Mouse (Mus musculus) neural tube, embryonic 12.5 days (tissue): ENCODE results near the gene Zfp536. TPM values are rescaled to one million over a fixed set of nuclear protein-coding genes. Genes with fewer than 3 reads are reported as not detected.

Experiments
- ATAC-seq: fragments of 200-750 bp; cut with Nextera tagmentation; 2 replicates; pipeline ENCODE4 v1.8.0; 2017; ENCODE audit warnings: low read depth, mild to moderate bottlenecking, moderate TSS enrichment, moderate library complexity; ENCODE audit not compliant: low FRiP score
- H3K27ac ChIP-seq: fragments of 300-500 bp; sonication (generic); 2 replicates; pipeline ENCODE4 v1.5.1; 2016
- H3K27me3 ChIP-seq: fragments of 300-500 bp; sonication (generic); replicated peaks from 2 replicates; pipeline ENCODE4 v1.6.1; 2016; ENCODE audit warnings: mild to moderate bottlenecking
- H3K36me3 ChIP-seq: fragments of 300-500 bp; sonication (generic); 2 replicates; pipeline ENCODE4 v1.6.1; 2016; ENCODE audit warnings: mild to moderate bottlenecking
- H3K4me1 ChIP-seq: fragments of 300-500 bp; sonication (generic); 2 replicates; pipeline ENCODE4 v1.6.1; 2016
- H3K4me2 ChIP-seq: fragments of 300-500 bp; sonication (generic); replicated peaks from 2 replicates; pipeline ENCODE4 v1.6.1; 2016; ENCODE audit warnings: mild to moderate bottlenecking
- H3K4me3 ChIP-seq: fragments of 300-500 bp; sonication (generic); 2 replicates; pipeline ENCODE4 v1.5.1; 2016
- H3K9ac ChIP-seq: fragments of 300-500 bp; sonication (generic); 2 replicates; pipeline ENCODE4 v1.6.1; 2016; ENCODE audit warnings: mild to moderate bottlenecking
- H3K9me3 ChIP-seq: fragments of 300-500 bp; sonication (generic); 2 replicates; pipeline ENCODE4 v1.6.1; 2016; ENCODE audit warnings: mild to moderate bottlenecking
- WGBS: fragments of 180-500 bp; shearing (Covaris S2); methylation state at CpG from one replicate; pipeline ENCODE4 v1.1.7; 2016; 5-methylcytosine and 5-hydroxymethylcytosine counted together
- polyA plus RNA-seq: library from polyadenylated mRNA; unstranded; fragments of >200 nt; fragmentation: Nextera tagmentation; extraction: Ambion mirVana; gene quantifications from 2 replicates; pipeline ENCODE4 v1.2.1, GENCODE M21; 2016

The Zfp536 gene
- polyA plus RNA-seq, 1 experiment from 2014 or later, result 46.9 TPM

GRCm38 (mm10) chr7:37743350-37743749 lies 30.1 kb downstream of the Zfp536 start:
- Histone ChIP-seq H3K4me3 (no peak overlapping the region), H3K27ac (no peak overlapping the region), H3K27me3 (no peaks in the 10 kb centered on the region), H3K4me1 (peaks cover 31% of the 10 kb centered on the region), H3K36me3 (no peaks in the 10 kb centered on the region), H3K9ac (no peak overlapping the region), H3K9me3 (no peaks in the 10 kb centered on the region), H3K4me2 (no peak overlapping the region)
- no peak for ATAC-seq
- WGBS, result 80% methylated on average over 8 of the region's 8 CpGs

GRCm38 (mm10) chr7:37737191-37737590 lies 36.2 kb downstream of the Zfp536 start:
- WGBS, result 48% methylated on average over 8 of the region's 8 CpGs
- no peak overlapping the region for H3K9ac ChIP-seq
- no peaks in the 10 kb centered on the region for H3K27me3 ChIP-seq
- no peak for ATAC-seq
- H3K4me2 ChIP-seq, result no peak overlapping the region
- no peak overlapping the region for H3K27ac ChIP-seq
- H3K4me3 ChIP-seq, result no peak overlapping the region
- peaks cover 39% of the 10 kb centered on the region for H3K4me1 ChIP-seq
- no peaks in the 10 kb centered on the region for H3K36me3 ChIP-seq
- H3K9me3 ChIP-seq, result no peaks in the 10 kb centered on the region

- Histone ChIP-seq H3K9me3 (no peaks in the 10 kb centered on the region), H3K9ac (no peak overlapping the region), H3K4me3 (no peak overlapping the region), H3K36me3 (no peaks in the 10 kb centered on the region), H3K4me1 (peaks cover 36% of the 10 kb centered on the region), H3K27ac (no peak overlapping the region), H3K27me3 (no peaks in the 10 kb centered on the region), H3K4me2 (no peak overlapping the region)
- WGBS, result 18% methylated on average over 4 of the region's 4 CpGs
- no peak for ATAC-seq
Observed at GRCm38 (mm10) chr7:37736413-37736720, 37.1 kb downstream of the Zfp536 start.

- no peaks in the 10 kb centered on the region for H3K9me3 ChIP-seq
- 0 out of 2 replicates have a peak overlapping the region, but pooled peaks have one; percentile 5 for H3K9ac ChIP-seq
- ATAC-seq, result peak; percentile 34; the same call in 1 of the 2 replicates
- H3K36me3 ChIP-seq, result no peaks in the 10 kb centered on the region
- H3K4me2 ChIP-seq, result no peak overlapping the region
- WGBS, result 45% methylated on average over 7 of the region's 7 CpGs
- H3K27me3 ChIP-seq, result no peaks in the 10 kb centered on the region
- H3K27ac ChIP-seq, result no peak overlapping the region
- no peak overlapping the region for H3K4me3 ChIP-seq
- H3K4me1 ChIP-seq, result peaks cover 36% of the 10 kb centered on the region
Observed at GRCm38 (mm10) chr7:37735707-37736412, 37.6 kb downstream of the Zfp536 start.

- Histone ChIP-seq H3K9ac (no peak overlapping the region), H3K27me3 (no peaks in the 10 kb centered on the region), H3K4me1 (peaks cover 36% of the 10 kb centered on the region), H3K9me3 (no peaks in the 10 kb centered on the region), H3K27ac (no peak overlapping the region), H3K4me3 (no peak overlapping the region), H3K36me3 (no peaks in the 10 kb centered on the region), H3K4me2 (no peak overlapping the region)
- 67% methylated on average over 6 of the region's 6 CpGs for WGBS
- ATAC-seq, result no peak
Observed at GRCm38 (mm10) chr7:37735101-37735500, 38.3 kb downstream of the Zfp536 start.

GRCm38 (mm10) chr7:37734576-37734975 lies 38.9 kb downstream of the Zfp536 start:
- no peaks in the 10 kb centered on the region for H3K36me3 ChIP-seq
- WGBS, result 57% methylated on average over 6 of the region's 6 CpGs

GRCm38 (mm10) chr7:37733996-37734395 lies 39.4 kb downstream of the Zfp536 start:
- Histone ChIP-seq H3K27me3 (no peaks in the 10 kb centered on the region), H3K4me2 (no peak overlapping the region), H3K4me1 (peaks cover 36% of the 10 kb centered on the region), H3K36me3 (no peaks in the 10 kb centered on the region), H3K4me3 (no peak overlapping the region), H3K9ac (no peak overlapping the region), H3K27ac (no peak overlapping the region), H3K9me3 (no peaks in the 10 kb centered on the region)
- no peak for ATAC-seq
- 89% methylated on average over 4 of the region's 4 CpGs for WGBS

More at GRCm38 (mm10) chr7:37734576-37734975, 38.9 kb downstream of the Zfp536 start:
- Histone ChIP-seq H3K9me3 (no peaks in the 10 kb centered on the region), H3K27me3 (no peaks in the 10 kb centered on the region), H3K4me3 (no peak overlapping the region), H3K27ac (no peak overlapping the region), H3K4me2 (no peak overlapping the region), H3K9ac (no peak overlapping the region), H3K4me1 (peaks cover 36% of the 10 kb centered on the region)
- no peak for ATAC-seq

- H3K4me3 ChIP-seq, result no peak overlapping the region
- no peak overlapping the region for H3K9ac ChIP-seq
- no peaks in the 10 kb centered on the region for H3K36me3 ChIP-seq
- H3K27me3 ChIP-seq, result no peaks in the 10 kb centered on the region
- ATAC-seq, result no peak
- H3K9me3 ChIP-seq, result no peaks in the 10 kb centered on the region
- WGBS, result 73% methylated on average over 4 of the region's 4 CpGs
- H3K4me2 ChIP-seq, result no peak overlapping the region
- H3K27ac ChIP-seq, result no peak overlapping the region
- peaks cover 36% of the 10 kb centered on the region for H3K4me1 ChIP-seq
Observed at GRCm38 (mm10) chr7:37732741-37733140, 40.7 kb downstream of the Zfp536 start.

- H3K4me3 ChIP-seq, result no peak overlapping the region
- H3K27ac ChIP-seq, result no peak overlapping the region
- H3K27me3 ChIP-seq, result no peaks in the 10 kb centered on the region
- no peak overlapping the region for H3K9ac ChIP-seq
- no peaks in the 10 kb centered on the region for H3K36me3 ChIP-seq
- WGBS, result 80% methylated on average over 8 of the region's 8 CpGs
- H3K4me1 ChIP-seq, result peaks cover 17% of the 10 kb centered on the region; the same call in 1 of the 2 replicates
- ATAC-seq, result no peak
- no peaks in the 10 kb centered on the region for H3K9me3 ChIP-seq
- no peak overlapping the region for H3K4me2 ChIP-seq
Observed at GRCm38 (mm10) chr7:37727746-37728145, 45.7 kb downstream of the Zfp536 start.

- no peak overlapping the region for H3K27ac ChIP-seq
- no peaks in the 10 kb centered on the region for H3K36me3 ChIP-seq
- WGBS, result 62% methylated on average over 9 of the region's 9 CpGs
- no peaks in the 10 kb centered on the region for H3K9me3 ChIP-seq
- H3K9ac ChIP-seq, result no peak overlapping the region
- H3K4me2 ChIP-seq, result no peak overlapping the region
- no peak for ATAC-seq
- no peak overlapping the region for H3K4me3 ChIP-seq
- H3K4me1 ChIP-seq, result peaks cover 18% of the 10 kb centered on the region; the same call in 1 of the 2 replicates
- no peaks in the 10 kb centered on the region for H3K27me3 ChIP-seq
Observed at GRCm38 (mm10) chr7:37724002-37724790, 49.2 kb downstream of the Zfp536 start.

GRCm38 (mm10) chr7:37723191-37723592 lies 50.2 kb downstream of the Zfp536 start:
- no peak overlapping the region for H3K4me3 ChIP-seq
- no peaks in the 10 kb centered on the region for H3K9me3 ChIP-seq
- WGBS, result 67% methylated on average over 7 of the region's 7 CpGs
- H3K27ac ChIP-seq, result no peak overlapping the region
- no peaks in the 10 kb centered on the region for H3K27me3 ChIP-seq
- H3K36me3 ChIP-seq, result no peaks in the 10 kb centered on the region
- peaks cover 28% of the 10 kb centered on the region for H3K4me1 ChIP-seq
- ATAC-seq, result no peak
- H3K9ac ChIP-seq, result no peak overlapping the region
- no peak overlapping the region for H3K4me2 ChIP-seq

GRCm38 (mm10) chr7:37721676-37722075 lies 51.8 kb downstream of the Zfp536 start:
- no peak overlapping the region for H3K4me3 ChIP-seq
- H3K27ac ChIP-seq, result no peak overlapping the region
- H3K36me3 ChIP-seq, result no peaks in the 10 kb centered on the region
- H3K9ac ChIP-seq, result no peak overlapping the region
- WGBS, result 86% methylated on average over 4 of the region's 4 CpGs
- H3K4me1 ChIP-seq, result peaks cover 33% of the 10 kb centered on the region
- no peak for ATAC-seq
- no peaks in the 10 kb centered on the region for H3K9me3 ChIP-seq
- no peak overlapping the region for H3K4me2 ChIP-seq
- no peaks in the 10 kb centered on the region for H3K27me3 ChIP-seq
